Mouse (Mus musculus): ENCODE measurements around the gene Ribc1. TPM values are rescaled to one million over a fixed set of nuclear protein-coding genes. Genes with fewer than 3 reads are reported as not detected.

Ribc1 gene
- under 1 TPM; 0.46 to 0.49 TPM for total RNA-seq (2021)
- long read RNA-seq, experiment 1, result 0 reads
- long read RNA-seq, experiment 2, partial matches to known transcripts, result 0 of 2 reads
- long read RNA-seq, experiment 2, other reads (novel, unspliced or antisense), result 1 of 2 reads

- peak; percentile 80 to 81 for DNase-seq
- intact Hi-C loops (cut with DNase I), result no loop called here
Observed at GRCm38 (mm10) chrX:152016151-152017145, at the start of gene Ribc1, which contains the start of gene Smc1a. Gene Ribc1, minus strand, starts transcription at chrX:152016295. Gene Smc1a, plus strand, starts transcription at chrX:152016428.

- no peak for DNase-seq
- intact Hi-C loops (cut with DNase I), result no loop called here
Observed at GRCm38 (mm10) chrX:152065674-152066073, 49.6 kb upstream of the Ribc1 start.

DNA sequence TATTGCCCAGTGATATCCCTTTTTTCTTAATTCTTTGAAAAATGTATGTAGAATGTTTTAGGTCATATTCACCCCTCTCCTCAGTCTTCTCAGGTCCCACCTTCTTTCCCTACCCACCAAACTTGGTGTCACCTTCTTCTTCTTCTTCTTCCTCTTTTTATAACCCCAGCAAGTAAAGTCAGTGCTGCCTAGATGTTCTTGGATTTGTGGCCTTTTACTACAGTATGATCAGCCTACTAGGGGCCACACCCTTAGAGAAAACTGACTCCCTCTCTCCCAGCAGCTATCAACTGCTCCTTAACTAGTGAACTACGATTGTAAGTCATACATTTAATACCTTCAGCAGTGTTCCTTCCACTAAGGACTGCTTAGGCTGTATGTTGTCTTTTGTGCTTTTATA lies 38.0 kb upstream of the Ribc1 start:
- intact Hi-C loops (cut with DNase I), result no loop called here
- DNase-seq, result no peak

DNA sequence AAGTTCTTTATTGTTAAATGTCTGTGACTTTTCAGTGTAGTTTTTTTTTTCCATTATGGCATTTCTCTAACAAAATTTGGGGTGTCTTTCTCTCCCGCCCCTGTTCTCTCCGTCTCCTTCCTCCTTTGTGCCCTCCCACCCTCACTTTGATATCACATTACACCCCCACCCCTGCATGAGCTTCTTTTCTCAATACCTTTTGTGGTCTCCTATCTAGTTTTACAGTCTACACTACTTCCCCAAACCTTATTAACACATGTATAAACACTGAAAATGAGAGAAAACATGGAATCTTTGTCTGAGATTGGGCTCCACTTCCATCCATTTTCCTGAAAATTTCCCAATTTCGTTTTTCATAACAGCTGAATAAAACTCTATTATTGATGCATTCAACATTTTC lies 36.5 kb upstream of the Ribc1 start:
- intact Hi-C loops (cut with DNase I), result no loop called here
- DNase-seq, result no peak

GRCm38 (mm10) chrX:152047230-152047629 lies 31.1 kb upstream of the Ribc1 start:
- DNase-seq, result no peak
- intact Hi-C loops (cut with DNase I), result no loop called here

- DNase-seq, result no peak
- intact Hi-C loops (cut with DNase I), result no loop called here
Observed at GRCm38 (mm10) chrX:152039865-152040264, 23.8 kb upstream of the Ribc1 start.

DNA sequence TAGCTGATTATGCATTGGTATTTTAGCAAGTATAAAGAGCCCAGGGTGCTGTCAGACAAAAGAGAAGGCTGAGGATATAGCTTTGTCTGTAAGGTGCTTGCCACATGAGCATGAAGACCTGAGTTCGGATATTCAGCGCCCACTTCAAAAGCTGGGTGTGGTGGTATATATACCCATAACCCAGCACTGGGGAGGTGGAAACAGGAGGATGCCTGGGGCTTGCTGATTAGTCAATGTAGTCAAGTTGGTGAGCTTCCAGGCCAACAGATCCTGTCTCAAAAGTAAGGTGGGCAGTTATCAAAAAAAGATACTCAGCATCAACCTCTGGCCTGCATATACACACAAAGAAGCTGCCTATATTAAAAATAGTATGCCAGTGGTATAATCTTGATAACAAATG lies 3.2 kb upstream of the Ribc1 start:
- intact Hi-C loops (cut with DNase I), result no loop called here
- DNase-seq, result no peak

DNA sequence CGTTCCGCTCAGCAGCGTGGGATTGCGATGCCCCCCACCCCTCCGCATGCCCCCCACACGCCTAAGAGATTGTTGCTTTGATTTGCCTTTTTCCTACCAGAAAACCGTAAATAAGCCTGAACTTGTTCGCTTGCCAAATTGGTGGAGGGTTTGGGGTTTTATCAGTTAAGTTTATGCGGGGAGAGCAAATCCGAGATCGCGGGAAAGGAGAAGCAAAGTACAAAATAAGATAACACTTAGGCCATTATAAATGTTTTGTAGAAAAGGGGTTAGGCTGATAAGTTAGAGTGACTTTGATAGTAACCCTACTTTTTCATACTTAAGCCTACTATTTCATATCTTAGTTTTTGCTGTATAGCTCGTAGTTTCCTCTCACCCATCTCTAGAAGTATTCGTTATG lies 1.1 kb upstream of the Ribc1 start:
- no peak for DNase-seq
- intact Hi-C loops (cut with DNase I), result no loop called here

GRCm38 (mm10) chrX:152015752-152016150 lies 344 bp downstream of the Ribc1 start:
- no peak for DNase-seq
- intact Hi-C loops (cut with DNase I), result no loop called here

DNA sequence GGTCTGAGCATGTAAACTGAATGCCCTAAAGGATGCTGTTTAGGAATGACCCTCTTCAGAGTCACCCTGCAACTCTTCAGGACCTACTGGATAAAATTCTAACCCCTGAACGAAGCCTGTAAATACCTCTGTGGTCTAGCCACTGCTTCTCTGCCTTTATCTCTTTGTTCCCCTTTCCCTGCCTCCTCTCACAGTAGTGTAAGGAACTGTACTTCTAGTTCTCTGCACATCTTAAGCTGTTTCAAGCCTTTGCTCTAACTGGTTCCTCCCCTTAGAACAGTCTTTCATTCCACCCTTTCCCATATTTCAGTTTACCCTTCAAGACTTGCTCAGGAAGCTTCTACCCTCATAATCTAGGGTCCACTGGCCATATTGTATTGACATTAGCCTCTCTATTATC lies 8.2 kb downstream of the Ribc1 start:
- intact Hi-C loops (cut with DNase I), result no loop called here

DNA sequence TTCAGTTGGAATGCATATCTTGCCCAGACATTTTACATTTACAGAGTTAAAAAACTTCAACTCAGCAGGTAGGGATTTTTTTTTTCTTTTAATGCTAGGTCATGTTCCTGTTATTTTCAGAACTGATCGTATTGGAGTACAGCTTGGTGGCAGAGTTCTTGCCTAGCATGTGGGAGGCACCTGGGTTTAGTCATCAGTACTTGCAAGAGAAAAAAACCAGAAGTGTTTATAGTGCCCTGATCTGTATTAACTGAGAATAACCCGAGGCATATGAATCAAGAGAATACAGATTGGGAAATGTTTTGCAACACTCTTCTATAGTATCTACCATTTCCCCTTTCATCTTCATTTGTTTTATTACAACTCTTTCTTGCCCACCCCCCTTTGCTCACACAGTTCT lies 13.2 kb downstream of the Ribc1 start:
- no peak for DNase-seq
- intact Hi-C loops (cut with DNase I), result no loop called here

More for the DNA sequence above, 8.2 kb downstream of the Ribc1 start:
- DNase-seq, result no peak

GRCm38 (mm10) chrX:152001737-152002710 lies 14.1 kb downstream of the Ribc1 start, which contains the start of gene Hsd17b10:
Gene Hsd17b10, plus strand, starts transcription at chrX:152001845.
- intact Hi-C loops (cut with DNase I), result no loop called here
- DNase-seq, result peak; percentile 54 to 81

DNA sequence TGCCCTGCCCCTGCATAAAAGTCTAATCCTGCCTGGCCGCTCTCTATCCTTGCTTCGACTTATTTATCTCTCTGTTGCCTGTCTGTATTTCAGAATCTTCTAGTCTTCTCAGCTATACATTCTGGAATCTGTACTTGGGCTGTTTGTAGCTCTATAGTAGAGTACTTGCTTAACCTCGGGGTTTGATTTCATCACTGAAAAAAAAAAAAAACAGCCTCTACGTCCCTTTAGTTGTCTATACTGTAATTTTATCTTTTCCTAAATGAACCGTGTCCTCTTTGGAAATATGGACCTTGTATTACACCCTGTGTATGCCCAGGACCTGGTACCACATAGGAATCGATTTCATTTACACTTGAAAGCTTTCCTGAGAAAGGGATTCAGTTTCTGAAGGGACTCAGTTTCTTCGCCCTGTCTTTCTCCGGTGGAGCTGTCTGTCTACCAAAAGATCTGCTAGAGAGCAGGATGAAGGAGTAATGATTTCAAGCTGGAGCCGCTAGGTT lies 14.9 kb downstream of the Ribc1 start:
- intact Hi-C loops (cut with DNase I), result no loop called here

GRCm38 (mm10) chrX:151999006-151999710 lies 16.9 kb downstream of the Ribc1 start:
- intact Hi-C loops (cut with DNase I), result no loop called here

More for the DNA sequence above, 14.9 kb downstream of the Ribc1 start:
- DNase-seq, result no peak

More at GRCm38 (mm10) chrX:151999006-151999710, 16.9 kb downstream of the Ribc1 start:
- DNase-seq, result no peak

Other genes starting within 250 kb of the Ribc1 start
- gene Huwe1, start 215.5 kb downstream of the Ribc1 start, total RNA-seq (2021), result 100 to 1,000 TPM; 106 to 117 TPM
- 10 to 100 TPM; 67.2 to 95.4 TPM for gene Hsd17b10, start 14.4 kb downstream of the Ribc1 start, total RNA-seq (2021)
- 10 to 100 TPM; 15.4 to 20.1 TPM for gene Smc1a, start 133 bp upstream of the Ribc1 start, total RNA-seq (2021)
- gene Iqsec2, start 128.0 kb upstream of the Ribc1 start, total RNA-seq (2021), result 10 to 100 TPM; 17.2 to 20.8 TPM
- gene Kdm5c, start 216.7 kb upstream of the Ribc1 start, total RNA-seq (2021), result 10 to 100 TPM; 15.8 to 26.4 TPM

Measured in gastrocnemius, postnatal 36 days (tissue).